Mouse (Mus musculus) regulatory T cell (primary cell): ENCODE measurements at regions not wholly inside any gene's neighbourhood (a gene's known extent, or its start where the extent isn't known, plus 50 kb on each side); places are given as distances from the start of the nearest gene placed in this dataset.

Source experiments
- in situ Hi-C: fragments of 300-600 bp; cut with MboI, MseI; formaldehyde crosslinking; loops from one replicate; pipeline ENCODE4 v1.15.1; 2025; ENCODE audit warnings: high pct_unique_total_duplicates

GRCm38 (mm10) chr11:112886139-112886538 lies 104.1 kb downstream of the Sox9 start:
- in situ Hi-C loops, result no loop called here

- in situ Hi-C loops, result no loop called here
Observed at GRCm38 (mm10) chr11:112889760-112890159, 107.7 kb downstream of the Sox9 start.

- in situ Hi-C loops, result no loop called here
Observed at GRCm38 (mm10) chr11:112897597-112897996, 115.6 kb downstream of the Sox9 start.

GRCm38 (mm10) chr11:112902618-112903017 lies 120.6 kb downstream of the Sox9 start:
- in situ Hi-C loops, result no loop called here

GRCm38 (mm10) chr11:112910309-112910708 lies 128.3 kb downstream of the Sox9 start:
- in situ Hi-C loops, result no loop called here

- in situ Hi-C loops, result no loop called here
Observed at GRCm38 (mm10) chr11:112912875-112913274, 130.9 kb downstream of the Sox9 start.

- in situ Hi-C loops, result no loop called here
Observed at GRCm38 (mm10) chr11:112916923-112917322, 134.9 kb downstream of the Sox9 start.

- in situ Hi-C loops, result no loop called here
Observed at GRCm38 (mm10) chr11:112920131-112920530, 138.1 kb downstream of the Sox9 start.

- in situ Hi-C loops, result no loop called here
Observed at GRCm38 (mm10) chr11:112924577-112924976, 142.6 kb downstream of the Sox9 start.

- in situ Hi-C loops, result no loop called here
Observed at GRCm38 (mm10) chr11:112925140-112925539, 143.1 kb downstream of the Sox9 start.

GRCm38 (mm10) chr11:112926330-112927025 lies 144.5 kb downstream of the Sox9 start:
- in situ Hi-C loops, result no loop called here

GRCm38 (mm10) chr11:112930186-112930808 lies 148.3 kb downstream of the Sox9 start:
- in situ Hi-C loops, result no loop called here

GRCm38 (mm10) chr11:112938035-112938434 lies 156.0 kb downstream of the Sox9 start:
- in situ Hi-C loops, result no loop called here

- in situ Hi-C loops, result no loop called here
Observed at GRCm38 (mm10) chr11:112951421-112951820, 169.4 kb downstream of the Sox9 start.

GRCm38 (mm10) chr11:112952356-112952755 lies 170.3 kb downstream of the Sox9 start:
- in situ Hi-C loops, result no loop called here

GRCm38 (mm10) chr11:112953491-112953890 lies 171.5 kb downstream of the Sox9 start:
- in situ Hi-C loops, result no loop called here

GRCm38 (mm10) chr11:112956748-112957440 lies 174.9 kb downstream of the Sox9 start:
- in situ Hi-C loops, result no loop called here

- in situ Hi-C loops, result no loop called here
Observed at GRCm38 (mm10) chr11:112959609-112960008, 177.6 kb downstream of the Sox9 start.

GRCm38 (mm10) chr11:112973286-112973685 lies 191.3 kb downstream of the Sox9 start:
- in situ Hi-C loops, result no loop called here

GRCm38 (mm10) chr11:112974893-112975292 lies 192.9 kb downstream of the Sox9 start:
- in situ Hi-C loops, result no loop called here

GRCm38 (mm10) chr11:112976914-112977785 lies 195.1 kb downstream of the Sox9 start:
- in situ Hi-C loops, result no loop called here

GRCm38 (mm10) chr11:112978884-112979283 lies 196.9 kb downstream of the Sox9 start:
- in situ Hi-C loops, result no loop called here
